In the genomic region with DNA sequence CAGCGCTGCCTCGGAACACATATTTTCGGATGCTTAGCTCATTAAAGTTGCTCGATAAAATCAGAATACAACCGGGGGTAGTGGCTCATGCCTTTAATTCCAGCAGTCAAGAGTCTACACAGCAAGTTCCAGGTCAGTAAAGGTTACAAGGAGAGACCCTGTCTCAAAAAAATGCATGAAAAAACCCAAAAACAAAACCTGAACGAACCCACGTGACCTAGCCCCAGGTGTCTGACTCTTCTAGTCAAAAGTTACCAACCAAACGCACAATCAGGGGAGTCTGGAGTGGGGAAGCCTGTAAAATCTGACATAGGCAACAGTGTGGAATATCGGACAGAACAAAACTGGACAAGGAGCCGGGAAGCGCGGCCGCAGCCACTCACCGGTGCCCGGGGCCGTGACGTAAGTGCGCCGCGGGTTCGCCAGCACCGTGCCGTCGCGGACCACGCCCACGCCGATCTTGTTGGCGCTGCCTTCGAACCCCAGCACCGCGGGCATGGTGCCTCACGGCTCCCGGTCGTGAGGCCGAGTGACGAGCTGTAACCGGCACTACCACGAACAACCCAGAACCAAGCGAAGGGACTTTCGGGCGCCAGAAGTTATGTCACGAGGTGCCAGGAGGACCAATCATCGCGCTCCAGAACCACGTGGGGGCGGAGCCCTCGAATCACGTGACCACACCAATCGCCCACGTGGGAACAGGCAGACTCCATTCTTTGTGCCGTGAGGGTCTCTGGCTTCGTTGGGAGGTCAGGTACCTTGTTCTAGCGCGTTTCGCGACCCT, we compare ENCODE assay signal across 8 mouse cellular contexts. TPM values are rescaled to one million over a fixed set of nuclear protein-coding genes. Genes with fewer than 3 reads are reported as not detected.
DNase-seq lines count a peak whose midpoint lies in the region; ATAC-seq and TF ChIP-seq lines count a peak whose summit lies in the region.

Gene Osgep (minus strand): TSS at position 613 of the 784 bp plus-strand sequence.
Gene Apex1 (plus strand): TSS at position 688 of the 784 bp plus-strand sequence.

- H3K4me1 ChIP-seq in embryonic facial prominence, embryonic 13.5 days: peaks cover 24% of the 10 kb centered on the region
- peaks cover 1% of the 10 kb centered on the region; the same call in 1 of the 2 replicates for H3K4me1 ChIP-seq in kidney, adult 2 months (ENCODE audit: control insufficient read depth, insufficient read depth, low read length)
- H3K4me1 ChIP-seq in limb, embryonic 12.5 days (replicated peaks): peaks cover 17% of the 10 kb centered on the region
- H3K4me1 ChIP-seq in midbrain, embryonic 15.5 days: peaks cover 35% of the 10 kb centered on the region
- peaks cover 5% of the 10 kb centered on the region; the same call in 1 of the 2 replicates for H3K4me1 ChIP-seq in spleen, adult 2 months (ENCODE audit: control insufficient read depth, insufficient read depth, insufficient read length)

- TF ChIP-seq CTCF in kidney, adult 2 months (conservative IDR thresholded peaks at IDR 0.05; ENCODE audit: insufficient read depth, insufficient read length, low read depth, low read length): no peak
- no peak for TF ChIP-seq CTCF in spleen, adult 2 months (IDR thresholded peaks at IDR 0.05; ENCODE audit: extremely low read depth, insufficient read depth, insufficient read length, insufficient replicate concordance)

- peak within 1 kb of the TSS; percentile 87 for H3K9ac ChIP-seq in embryonic facial prominence, embryonic 13.5 days
- H3K9ac ChIP-seq in limb, embryonic 12.5 days (replicated peaks): peak within 1 kb of the TSS; percentile 81
- H3K9ac ChIP-seq in midbrain, embryonic 15.5 days: peak within 1 kb of the TSS; percentile 62

- ATAC-seq in embryonic facial prominence, embryonic 13.5 days (ENCODE audit: insufficient number of reproducible peaks, insufficient read depth, low FRiP score, low TSS enrichment, low read depth): peak; percentile 93
- ATAC-seq in limb, embryonic 12.5 days (ENCODE audit: insufficient number of reproducible peaks, insufficient read depth, low FRiP score, low TSS enrichment, low read depth): peak; percentile 95
- peak; percentile 97 for ATAC-seq in midbrain, embryonic 15.5 days (replicated peaks)

- peaks cover 45% of the 10 kb centered on the region for H3K36me3 ChIP-seq in embryonic facial prominence, embryonic 13.5 days
- H3K36me3 ChIP-seq in kidney, adult 2 months (ENCODE audit: control insufficient read depth, insufficient read depth, low read length): no peaks in the 10 kb centered on the region; the same call in 1 of the 2 replicates
- peaks cover 49% of the 10 kb centered on the region for H3K36me3 ChIP-seq in limb, embryonic 12.5 days
- H3K36me3 ChIP-seq in midbrain, embryonic 15.5 days (replicated peaks): peaks cover 19% of the 10 kb centered on the region
- H3K36me3 ChIP-seq in spleen, adult 2 months (ENCODE audit: control insufficient read depth, insufficient read depth, low read length): peaks cover 31% of the 10 kb centered on the region

- no peaks in the 10 kb centered on the region for H3K9me3 ChIP-seq in embryonic facial prominence, embryonic 13.5 days
- H3K9me3 ChIP-seq in limb, embryonic 12.5 days: no peaks in the 10 kb centered on the region
- H3K9me3 ChIP-seq in midbrain, embryonic 15.5 days: no peaks in the 10 kb centered on the region

- H3K4me3 ChIP-seq in embryonic facial prominence, embryonic 13.5 days: peak within 1 kb of the TSS; percentile 73
- H3K4me3 ChIP-seq in kidney, adult 2 months (ENCODE audit: insufficient read depth, low read depth, low read length): peak within 1 kb of the TSS; percentile 57
- H3K4me3 ChIP-seq in limb, embryonic 12.5 days (replicated peaks): peak within 1 kb of the TSS; percentile 83
- H3K4me3 ChIP-seq in midbrain, embryonic 15.5 days: peak within 1 kb of the TSS; percentile 64
- H3K4me3 ChIP-seq in spleen, adult 2 months (ENCODE audit: extremely low read depth, insufficient read depth, insufficient read length): peak within 1 kb of the TSS; percentile 85

- peak within 1 kb of the TSS; percentile 95 for H3K27ac ChIP-seq in embryonic facial prominence, embryonic 13.5 days
- peak within 1 kb of the TSS; percentile 58 for H3K27ac ChIP-seq in kidney, adult 2 months (ENCODE audit: insufficient read depth, low read depth, low read length)
- H3K27ac ChIP-seq in limb, embryonic 12.5 days: peak within 1 kb of the TSS; percentile 94
- H3K27ac ChIP-seq in midbrain, embryonic 15.5 days: peak within 1 kb of the TSS; percentile 87
- peak within 1 kb of the TSS; percentile 97 for H3K27ac ChIP-seq in spleen, adult 2 months (ENCODE audit: insufficient read depth, low read length)

- WGBS in embryonic facial prominence, embryonic 13.5 days: under 1% methylated on average over 57 of the region's 57 CpGs
- under 1% methylated on average over 57 of the region's 57 CpGs for WGBS in kidney, adult 2 months
- under 1% methylated on average over 57 of the region's 57 CpGs for WGBS in limb, embryonic 12.5 days
- under 1% methylated on average over 57 of the region's 57 CpGs for WGBS in midbrain, embryonic 15.5 days
- under 1% methylated on average over 57 of the region's 57 CpGs for WGBS in spleen, adult 2 months

- peak; percentile 23 for TF ChIP-seq POLR2A in kidney, adult 2 months (IDR thresholded peaks at IDR 0.05; ENCODE audit: low read depth, low read length)
- TF ChIP-seq POLR2A in spleen, adult 2 months (IDR thresholded peaks at IDR 0.05; ENCODE audit: low read depth, low read length): peak; percentile 72

- peak within 1 kb of the TSS; percentile 79 for H3K4me2 ChIP-seq in embryonic facial prominence, embryonic 13.5 days
- peak within 1 kb of the TSS; percentile 76 for H3K4me2 ChIP-seq in limb, embryonic 12.5 days
- H3K4me2 ChIP-seq in midbrain, embryonic 15.5 days: peak within 1 kb of the TSS; percentile 76

- H3K27me3 ChIP-seq in embryonic facial prominence, embryonic 13.5 days: no peaks in the 10 kb centered on the region
- no peaks in the 10 kb centered on the region for H3K27me3 ChIP-seq in kidney, adult 2 months (replicated peaks; ENCODE audit: control insufficient read depth, insufficient read depth, low read length)
- H3K27me3 ChIP-seq in limb, embryonic 12.5 days: no peaks in the 10 kb centered on the region
- no peaks in the 10 kb centered on the region for H3K27me3 ChIP-seq in midbrain, embryonic 15.5 days (replicated peaks)
- no peaks in the 10 kb centered on the region for H3K27me3 ChIP-seq in spleen, adult 2 months (ENCODE audit: control insufficient read depth, insufficient read depth, low read length)

- peak; percentile 98 for DNase-seq in 3134 (ENCODE audit: extremely low read depth, insufficient read length, low spot score)
- DNase-seq in adrenal gland, postnatal 36 days: peak; percentile 95
- peak; percentile 97 for DNase-seq in heart, adult 18-20 months
- peak; percentile 98 for DNase-seq in kidney, adult 2 months
- DNase-seq in spleen, adult 2 months (ENCODE audit: low read depth in 1 of 2, low spot score in 2 of 2): peak; percentile 94 to 95

RNA-seq across cellular contexts. Expression of gene Osgep, which starts in this region (rescaled TPM):
- total RNA-seq in adrenal gland, postnatal 36 days (2021): 10 to 100 TPM; 42.9 to 57.8 TPM
- 182 and 189 TPM in 2 replicates for polyA plus RNA-seq in embryonic facial prominence, embryonic 13.5 days (2015; fragmentation: Nextera tagmentation; extraction: Ambion mirVana)
- 10 to 100 TPM; 70.2 to 74.5 TPM for total RNA-seq in heart, adult 18-20 months (2021)
- 54.6 and 77.8 TPM in 2 replicates for polyA plus RNA-seq in kidney, adult 2 months (2012; rRNA removed)
- polyA plus RNA-seq in limb, embryonic 12.5 days (2016; fragmentation: Nextera tagmentation; extraction: Ambion mirVana): 168 and 171 TPM in 2 replicates
- polyA plus RNA-seq in midbrain, embryonic 15.5 days (2015; fragmentation: Nextera tagmentation; extraction: Ambion mirVana): 104 and 116 TPM in 2 replicates
- polyA plus RNA-seq in spleen, adult 2 months (2012; rRNA removed): 74.2 and 145 TPM in 2 replicates

RNA-seq across cellular contexts. Expression of gene Apex1, which starts in this region (rescaled TPM):
- total RNA-seq in adrenal gland, postnatal 36 days (2021): 10 to 100 TPM; 61.0 to 89.4 TPM
- 263 and 305 TPM in 2 replicates for polyA plus RNA-seq in embryonic facial prominence, embryonic 13.5 days (2015; fragmentation: Nextera tagmentation; extraction: Ambion mirVana)
- 10 to 100 TPM; 27.0 to 31.7 TPM for total RNA-seq in heart, adult 18-20 months (2021)
- polyA plus RNA-seq in kidney, adult 2 months (2012; rRNA removed): 24.0 and 31.3 TPM in 2 replicates
- 350 and 374 TPM in 2 replicates for polyA plus RNA-seq in limb, embryonic 12.5 days (2016; fragmentation: Nextera tagmentation; extraction: Ambion mirVana)
- 190 and 191 TPM in 2 replicates for polyA plus RNA-seq in midbrain, embryonic 15.5 days (2015; fragmentation: Nextera tagmentation; extraction: Ambion mirVana)
- polyA plus RNA-seq in spleen, adult 2 months (2012; rRNA removed): 22.7 and 26.8 TPM in 2 replicates

Comparison
In these comparisons a context has a peak if more than half of its experiments do, and no peak if none do; other contexts are left out.
1. Peak in every context shown above with its lines: DNase-seq, ATAC-seq, H3K4me3 ChIP-seq and H3K27ac ChIP-seq.